Mouse (Mus musculus): ENCODE measurements around the gene Stpg4. TPM values are rescaled to one million over a fixed set of nuclear protein-coding genes. Genes with fewer than 3 reads are reported as not detected.

Stpg4 gene
- not detected in 2 replicates for polyA plus RNA-seq (2012; rRNA removed)

DNA sequence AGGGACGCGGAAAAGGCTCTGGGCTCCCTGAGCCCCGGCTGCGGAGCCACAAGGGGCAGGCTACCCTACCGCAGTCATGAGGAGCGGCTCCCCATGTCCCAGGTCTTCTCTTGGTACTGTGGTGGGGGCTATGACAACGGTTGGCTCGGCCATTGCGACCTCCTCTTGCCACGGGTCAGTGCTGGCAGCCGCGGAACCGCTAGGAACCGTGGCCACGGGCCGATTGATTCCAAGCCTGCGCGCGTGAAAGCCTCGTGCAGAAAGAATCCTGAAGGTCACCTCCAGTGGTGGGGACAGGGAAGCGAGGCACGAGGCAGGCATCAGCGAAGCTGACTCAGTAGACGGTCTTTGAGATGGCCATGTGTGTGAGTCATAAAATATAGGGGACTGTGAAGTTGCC, at the start of gene Stpg4:
TSS of gene Stpg4 (minus strand) at position 231 of the 400 bp plus-strand sequence.
- WGBS, result 54% methylated on average over 24 of the region's 24 CpGs
- H3K27me3 ChIP-seq (ENCODE audit: control insufficient read depth, insufficient read depth, low read length), result no peaks in the 10 kb centered on the region
- H3K4me1 ChIP-seq (ENCODE audit: control insufficient read depth, insufficient read depth, low read length), result no peaks in the 10 kb centered on the region
- no peak within 1 kb of the TSS for H3K4me3 ChIP-seq (replicated peaks; ENCODE audit: insufficient read depth, low read depth, low read length)
- H3K27ac ChIP-seq (ENCODE audit: insufficient read depth, low read length), result no peak within 1 kb of the TSS
- no peak for DNase-seq
- no peak for TF ChIP-seq CTCF (IDR thresholded peaks at IDR 0.05; ENCODE audit: borderline replicate concordance, insufficient read depth, low read depth, low read length)

DNA sequence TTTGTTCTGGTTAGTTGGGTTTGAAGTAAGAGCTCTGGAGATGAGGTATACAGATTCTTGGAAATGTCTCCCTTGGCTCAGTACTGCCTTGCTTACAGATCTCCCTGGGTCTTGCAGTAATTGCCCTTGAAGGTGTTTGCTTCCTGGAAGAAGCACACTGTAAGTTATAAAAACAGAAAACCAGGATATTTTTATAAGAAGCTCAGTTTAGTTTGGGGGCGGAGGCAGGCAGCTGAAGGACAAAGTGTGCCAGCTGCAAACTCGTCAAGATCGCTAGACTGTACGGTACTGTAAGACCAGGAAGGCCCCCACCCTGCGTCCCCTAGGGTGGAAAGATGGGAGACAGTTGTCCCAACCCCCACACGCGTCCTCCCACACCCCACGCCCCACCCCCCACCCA, 47.8 kb upstream of the Stpg4 start:
- Histone ChIP-seq H3K27ac (ENCODE audit: insufficient read depth, low read length) (no peak overlapping the region), H3K27me3 (ENCODE audit: control insufficient read depth, insufficient read depth, low read length) (no peaks in the 10 kb centered on the region), H3K4me3 (replicated peaks; ENCODE audit: insufficient read depth, low read depth, low read length) (no peak overlapping the region), H3K4me1 (ENCODE audit: control insufficient read depth, insufficient read depth, low read length) (peaks cover 17% of the 10 kb centered on the region)
- WGBS, result 87% methylated on average over 8 of the region's 8 CpGs
- TF ChIP-seq POLR2A (IDR thresholded peaks at IDR 0.05; ENCODE audit: borderline replicate concordance, insufficient read depth, low read length) (no peak), CTCF (IDR thresholded peaks at IDR 0.05; ENCODE audit: borderline replicate concordance, insufficient read depth, low read depth, low read length) (no peak)
- no peak for DNase-seq

DNA sequence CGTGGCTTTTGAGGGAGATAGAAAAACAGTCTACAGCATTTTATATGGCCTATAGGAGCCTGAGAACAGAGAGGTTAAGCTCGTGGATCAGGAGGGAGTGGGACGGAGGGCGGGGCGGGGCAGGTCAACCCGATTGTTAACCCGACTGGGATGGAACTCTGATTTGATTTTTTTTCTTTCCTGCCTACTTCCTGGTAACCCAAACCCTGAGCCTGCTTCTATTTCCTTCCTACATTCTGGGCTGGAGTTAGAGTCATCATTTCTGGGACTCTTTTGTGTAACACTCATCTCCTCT, 46.9 kb upstream of the Stpg4 start:
- H3K27me3 ChIP-seq (ENCODE audit: control insufficient read depth, insufficient read depth, low read length), result no peaks in the 10 kb centered on the region
- TF ChIP-seq POLR2A (IDR thresholded peaks at IDR 0.05; ENCODE audit: borderline replicate concordance, insufficient read depth, low read length), result no peak
- no peak for TF ChIP-seq CTCF (IDR thresholded peaks at IDR 0.05; ENCODE audit: borderline replicate concordance, insufficient read depth, low read depth, low read length)

DNA sequence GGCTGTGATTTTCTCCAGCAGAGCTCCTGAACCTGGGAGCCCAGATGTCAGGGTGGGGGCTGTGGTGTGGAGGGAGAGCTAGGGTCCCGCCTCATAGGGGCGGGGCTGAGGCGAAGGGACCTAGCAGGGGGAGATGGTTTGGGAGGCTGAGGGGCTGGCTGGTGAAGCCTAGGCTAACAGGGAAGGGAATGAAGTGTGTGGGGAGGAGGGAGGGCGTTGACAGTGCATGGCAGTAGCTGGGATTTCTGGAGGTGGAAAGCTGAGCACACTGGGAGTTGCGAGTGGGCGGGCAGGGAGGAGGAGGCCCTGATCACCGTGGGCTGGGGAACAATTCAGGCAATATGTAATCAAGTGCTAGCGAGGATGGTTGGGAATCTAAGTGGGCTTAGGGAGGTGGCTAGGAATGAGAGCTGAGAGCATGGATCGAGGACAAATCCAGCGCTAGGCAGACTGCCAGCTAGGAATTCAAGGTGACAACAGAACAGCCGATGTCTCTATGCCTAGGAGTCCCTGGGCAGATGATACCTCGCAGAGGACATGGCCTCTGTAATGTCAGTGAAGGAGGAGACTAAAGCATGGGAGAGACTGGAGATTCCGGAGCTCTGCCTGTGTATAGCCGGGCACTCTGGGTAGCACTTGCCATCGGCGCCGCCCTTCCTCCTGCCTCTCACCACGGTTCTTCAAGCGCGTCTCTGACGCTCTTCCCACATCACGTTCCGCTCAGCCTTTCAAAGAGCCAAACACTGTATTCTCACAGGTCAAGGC, 46.4 kb upstream of the Stpg4 start:
- Histone ChIP-seq H3K27me3 (ENCODE audit: control insufficient read depth, insufficient read depth, low read length) (no peaks in the 10 kb centered on the region), H3K27ac (ENCODE audit: insufficient read depth, low read length) (peak overlapping the region; percentile 84), H3K4me1 (ENCODE audit: control insufficient read depth, insufficient read depth, low read length) (peaks cover 17% of the 10 kb centered on the region), H3K4me3 (replicated peaks; ENCODE audit: insufficient read depth, low read depth, low read length) (peak overlapping the region; percentile 57)
- peak; percentile 58 to 70 for DNase-seq
- TF ChIP-seq POLR2A (IDR thresholded peaks at IDR 0.05; ENCODE audit: borderline replicate concordance, insufficient read depth, low read length), result peak; percentile 43; the same call in 1 of the 2 replicates
- 0 out of 2 replicates have a peak, but pooled peaks have one; percentile 11 for TF ChIP-seq CTCF (IDR thresholded peaks at IDR 0.05; ENCODE audit: borderline replicate concordance, insufficient read depth, low read depth, low read length)
- 2% methylated on average over 23 of the region's 23 CpGs for WGBS

More for the DNA sequence above, 46.9 kb upstream of the Stpg4 start:
- Histone ChIP-seq H3K27ac (ENCODE audit: insufficient read depth, low read length) (peak overlapping the region; percentile 84), H3K4me1 (ENCODE audit: control insufficient read depth, insufficient read depth, low read length) (peaks cover 17% of the 10 kb centered on the region), H3K4me3 (replicated peaks; ENCODE audit: insufficient read depth, low read depth, low read length) (peak overlapping the region; percentile 57)
- DNase-seq, result no peak
- 16% methylated on average over 7 of the region's 7 CpGs for WGBS

DNA sequence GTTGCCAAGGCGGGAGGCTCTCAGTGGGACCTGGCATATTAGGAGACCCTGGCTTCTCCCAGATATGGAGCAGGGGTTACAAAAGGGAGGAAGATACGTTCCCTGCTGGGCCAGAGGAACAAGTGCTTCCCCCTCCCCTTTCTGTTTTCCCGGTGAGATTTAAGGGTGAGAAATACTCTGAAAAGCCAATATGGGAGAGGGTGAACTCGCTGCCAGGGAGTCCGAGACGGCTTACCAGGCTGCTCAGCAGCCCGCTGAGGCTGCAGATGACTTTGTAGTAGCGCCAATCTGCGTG, 45.8 kb upstream of the Stpg4 start:
- H3K4me3 ChIP-seq (replicated peaks; ENCODE audit: insufficient read depth, low read depth, low read length), result peak overlapping the region; percentile 57
- DNase-seq, result no peak
- TF ChIP-seq POLR2A (IDR thresholded peaks at IDR 0.05; ENCODE audit: borderline replicate concordance, insufficient read depth, low read length), result no peak
- no peak for TF ChIP-seq CTCF (IDR thresholded peaks at IDR 0.05; ENCODE audit: borderline replicate concordance, insufficient read depth, low read depth, low read length)
- no peaks in the 10 kb centered on the region for H3K27me3 ChIP-seq (ENCODE audit: control insufficient read depth, insufficient read depth, low read length)
- 9% methylated on average over 9 of the region's 9 CpGs for WGBS
- H3K27ac ChIP-seq (ENCODE audit: insufficient read depth, low read length), result peak overlapping the region; percentile 84
- H3K4me1 ChIP-seq (ENCODE audit: control insufficient read depth, insufficient read depth, low read length), result peaks cover 13% of the 10 kb centered on the region

DNA sequence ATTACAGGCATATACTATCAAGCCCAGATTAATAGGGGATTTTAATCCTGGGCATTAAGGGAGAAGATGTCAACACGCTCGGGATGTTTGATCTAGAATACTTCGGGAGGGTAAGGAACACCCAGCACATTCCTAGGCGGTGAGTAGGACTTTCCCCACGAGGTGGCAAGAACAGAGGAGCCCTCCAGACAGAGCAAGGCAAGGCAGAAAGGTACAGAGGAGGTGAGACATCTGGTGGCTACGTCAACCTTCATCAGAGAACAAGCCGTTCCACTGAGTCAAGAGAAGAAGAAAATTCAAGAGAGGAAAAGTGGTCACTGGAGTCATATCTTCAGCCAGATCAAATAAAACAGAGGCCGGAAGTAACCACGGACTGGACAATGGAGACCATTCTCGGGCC, 45.3 kb upstream of the Stpg4 start:
- WGBS, result 80% methylated on average over 10 of the region's 10 CpGs
- DNase-seq, result no peak
- Histone ChIP-seq H3K4me1 (ENCODE audit: control insufficient read depth, insufficient read depth, low read length) (peaks cover 12% of the 10 kb centered on the region), H3K27ac (ENCODE audit: insufficient read depth, low read length) (peak overlapping the region; percentile 84; the same call in 1 of the 2 replicates), H3K27me3 (ENCODE audit: control insufficient read depth, insufficient read depth, low read length) (no peaks in the 10 kb centered on the region), H3K4me3 (replicated peaks; ENCODE audit: insufficient read depth, low read depth, low read length) (no peak overlapping the region)
- TF ChIP-seq POLR2A (IDR thresholded peaks at IDR 0.05; ENCODE audit: borderline replicate concordance, insufficient read depth, low read length), result no peak
- TF ChIP-seq CTCF (IDR thresholded peaks at IDR 0.05; ENCODE audit: borderline replicate concordance, insufficient read depth, low read depth, low read length), result no peak

DNA sequence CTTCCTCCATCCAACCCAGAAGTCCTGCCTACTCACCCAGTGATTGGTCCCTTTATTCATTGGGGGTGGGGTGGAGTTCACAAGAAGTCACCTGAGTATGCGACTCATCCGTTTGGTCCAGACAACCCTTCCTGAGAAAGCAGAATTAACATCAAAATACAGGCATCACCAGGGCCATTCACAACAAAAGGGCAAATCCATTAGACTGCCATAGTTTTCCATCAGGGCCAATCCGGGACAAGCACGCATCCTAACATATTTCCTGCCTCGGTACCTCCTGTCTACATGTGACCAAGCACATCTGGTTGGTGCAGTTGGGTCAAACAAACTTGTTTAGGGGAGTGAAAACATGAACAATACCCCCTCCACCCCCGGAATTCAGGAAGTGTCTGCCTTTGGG, 44.1 kb upstream of the Stpg4 start:
- TF ChIP-seq POLR2A (IDR thresholded peaks at IDR 0.05; ENCODE audit: borderline replicate concordance, insufficient read depth, low read length), result no peak
- TF ChIP-seq CTCF (IDR thresholded peaks at IDR 0.05; ENCODE audit: borderline replicate concordance, insufficient read depth, low read depth, low read length), result no peak
- WGBS, result 90% methylated on average over 6 of the region's 6 CpGs

DNA sequence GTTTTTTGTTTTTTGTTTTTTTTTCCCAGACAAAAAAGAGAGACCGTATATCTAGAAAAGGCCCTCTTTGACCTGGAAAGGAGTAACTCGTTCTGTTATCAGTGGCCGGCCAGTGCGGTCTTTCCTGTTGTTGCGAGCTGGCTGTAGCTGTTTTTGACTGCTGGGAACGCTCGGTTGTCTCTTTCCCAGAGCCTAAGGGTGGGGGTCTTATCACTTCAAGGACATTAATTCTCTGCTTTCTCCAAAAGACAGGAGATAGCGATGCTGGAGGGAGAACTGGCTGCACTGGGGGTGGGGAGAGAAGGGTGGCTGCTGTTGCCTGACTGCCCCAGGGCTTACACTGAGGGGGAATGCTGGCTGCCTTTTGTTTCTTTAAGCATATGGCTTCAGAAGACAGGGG, 43.3 kb upstream of the Stpg4 start:
- Histone ChIP-seq H3K27ac (ENCODE audit: insufficient read depth, low read length) (no peak overlapping the region), H3K4me3 (replicated peaks; ENCODE audit: insufficient read depth, low read depth, low read length) (no peak overlapping the region), H3K27me3 (ENCODE audit: control insufficient read depth, insufficient read depth, low read length) (no peaks in the 10 kb centered on the region), H3K4me1 (ENCODE audit: control insufficient read depth, insufficient read depth, low read length) (peaks cover 12% of the 10 kb centered on the region)
- no peak for TF ChIP-seq CTCF (IDR thresholded peaks at IDR 0.05; ENCODE audit: borderline replicate concordance, insufficient read depth, low read depth, low read length)
- no peak for TF ChIP-seq POLR2A (IDR thresholded peaks at IDR 0.05; ENCODE audit: borderline replicate concordance, insufficient read depth, low read length)
- WGBS, result 96% methylated on average over 8 of the region's 8 CpGs
- no peak for DNase-seq

More for the DNA sequence above, 44.1 kb upstream of the Stpg4 start:
- H3K4me3 ChIP-seq (replicated peaks; ENCODE audit: insufficient read depth, low read depth, low read length), result no peak overlapping the region
- peaks cover 12% of the 10 kb centered on the region for H3K4me1 ChIP-seq (ENCODE audit: control insufficient read depth, insufficient read depth, low read length)
- H3K27ac ChIP-seq (ENCODE audit: insufficient read depth, low read length), result no peak overlapping the region
- no peak for DNase-seq
- no peaks in the 10 kb centered on the region for H3K27me3 ChIP-seq (ENCODE audit: control insufficient read depth, insufficient read depth, low read length)
